Mouse (Mus musculus) CD4-positive naive resting alpha-beta T cell, adult 76 days (primary cell): ENCODE measurements around the gene Tpst2. TPM values are rescaled to one million over a fixed set of nuclear protein-coding genes. Genes with fewer than 3 reads are reported as not detected.

Source experiments
- total RNA-seq: library from RNA; stranded (reverse); gene quantifications from one replicate; pipeline ENCODE4 v1.2.4, GENCODE M21; 2023

Gene Tpst2
- 86.5 TPM for total RNA-seq

GRCm38 (mm10) chr5:112276267-112276873 is at the start of gene Tpst2:
Gene Tpst2 (plus strand): TSS chr5:112276691.

GRCm38 (mm10) chr5:112252400-112252799 is 24.1 kb upstream of the Tpst2 start, which contains the start of gene Cryba4:
Gene Cryba4 (minus strand): TSS chr5:112252518.

GRCm38 (mm10) chr5:112255426-112255825 is 21.1 kb upstream of the Tpst2 start, which contains the start of gene Crybb1:
Gene Crybb1 (plus strand): TSS chr5:112255815.

GRCm38 (mm10) chr5:112325546-112326445 is 49.3 kb downstream of the Tpst2 start, which contains the start of gene Tfip11:
Gene Tfip11 (plus strand): TSS chr5:112326358.

GRCm38 (mm10) chr5:112342463-112343204 is 66.1 kb downstream of the Tpst2 start, which contains the start of the genes Srrd and Hps4:
Gene Srrd (minus strand): TSS chr5:112343040.
Gene Hps4 (plus strand): TSS chr5:112343083.

GRCm38 (mm10) chr5:112355910-112356309 is 79.4 kb downstream of the Tpst2 start, which contains the start of gene Gm6583:
Gene Gm6583 (minus strand): TSS chr5:112356033.

Other genes starting within 250 kb of the Tpst2 start
- not detected for gene Cryba4, start 24.2 kb upstream of the Tpst2 start, total RNA-seq
- not detected for gene Crybb1, start 20.9 kb upstream of the Tpst2 start, total RNA-seq
- gene Tfip11, start 49.7 kb downstream of the Tpst2 start, total RNA-seq = 59.7 TPM
- gene Srrd, start 66.3 kb downstream of the Tpst2 start, total RNA-seq = 32.6 TPM
- gene Hps4, start 66.4 kb downstream of the Tpst2 start, total RNA-seq = 22.2 TPM
- gene Gm6583, start 79.3 kb downstream of the Tpst2 start, total RNA-seq = not detected
- not detected for gene Asphd2, start 118.2 kb downstream of the Tpst2 start, total RNA-seq
- gene Gm6588, start 172.7 kb downstream of the Tpst2 start, total RNA-seq = not detected